Mouse (Mus musculus): ENCODE data around the gene Rtkn2.

DNA sequence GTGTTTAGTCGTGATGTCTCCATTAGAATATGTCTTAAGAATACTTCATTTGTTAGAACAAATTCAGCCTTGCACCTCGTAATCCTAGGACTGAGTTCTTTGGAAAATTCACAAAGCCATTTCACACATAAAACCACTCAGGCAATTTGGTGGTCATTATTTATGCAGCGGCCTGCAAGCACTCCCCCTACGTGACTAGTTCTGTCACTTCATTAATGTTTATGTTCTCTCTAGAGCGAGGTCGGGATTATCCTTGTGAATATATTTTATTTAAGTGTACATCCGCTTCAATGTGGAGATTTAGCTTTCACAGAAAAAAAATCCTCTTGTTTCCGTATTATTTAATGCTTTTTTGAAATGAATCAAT lies 81.9 kb downstream of the Rtkn2 start:
- no peak for TF ChIP-seq POLR2A (IDR thresholded peaks at IDR 0.05; ENCODE audit: low read depth, low read length)
- no peak for TF ChIP-seq CTCF (conservative IDR thresholded peaks at IDR 0.05; ENCODE audit: insufficient read depth, insufficient read length, low read depth, low read length)

All from kidney, adult 2 months (tissue).